Mouse (Mus musculus) kidney, postnatal 0 days (tissue): ENCODE measurements around the gene Macf1. TPM values are rescaled to one million over a fixed set of nuclear protein-coding genes. Genes with fewer than 3 reads are reported as not detected.
"Not testable (repeated sequence)": the region's sequence is repeated elsewhere in the genome, so short reads cannot be mapped to it uniquely, and the experiment has no call there.

Experiments used
- ATAC-seq: fragments of 200-750 bp; cut with Nextera tagmentation; replicated peaks from 2 replicates; pipeline ENCODE4 v1.8.0; 2017; ENCODE audit warnings: low read depth, moderate number of reproducible peaks, moderate TSS enrichment, moderate library complexity; ENCODE audit not compliant: low FRiP score
- DNase-seq: peaks from one replicate; pipeline ENCODE4 v3.0.0-alpha.2; 2016; ENCODE audit warnings: low spot score
- H3K27ac ChIP-seq: fragments of 300-500 bp; sonication (generic); 2 replicates; pipeline ENCODE4 v1.5.1; 2014; ENCODE audit warnings: mild to moderate bottlenecking
- H3K27me3 ChIP-seq: fragments of 300-500 bp; sonication (generic); 2 replicates; pipeline ENCODE4 v1.6.1; 2014; ENCODE audit warnings: low read length, mixed read lengths; ENCODE audit not compliant: insufficient read depth
- H3K36me3 ChIP-seq: fragments of 300-500 bp; sonication (generic); 2 replicates; pipeline ENCODE4 v1.6.1; 2014; ENCODE audit warnings: low read length, mixed read lengths; ENCODE audit not compliant: insufficient read depth
- H3K4me1 ChIP-seq: fragments of 300-500 bp; sonication (generic); replicated peaks from 2 replicates; pipeline ENCODE4 v1.6.1; 2014; ENCODE audit warnings: antibody characterized with exemption, low read length, mixed read lengths; ENCODE audit not compliant: insufficient read depth
- H3K4me2 ChIP-seq: fragments of 300-500 bp; sonication (generic); 2 replicates; pipeline ENCODE4 v1.6.1; 2014; ENCODE audit warnings: mild to moderate bottlenecking, low read length, moderate library complexity, mixed read lengths
- H3K4me3 ChIP-seq: fragments of 300-500 bp; sonication (generic); replicated peaks from 2 replicates; pipeline ENCODE4 v1.5.1; 2014; ENCODE audit warnings: low read depth, low read length
- H3K9ac ChIP-seq: fragments of 300-500 bp; sonication (generic); 2 replicates; pipeline ENCODE4 v1.6.1; 2014; ENCODE audit warnings: low read depth, low read length
- H3K9me3 ChIP-seq: fragments of 300-500 bp; sonication (generic); replicated peaks from 2 replicates; pipeline ENCODE4 v1.6.1; 2016; ENCODE audit warnings: low read length, inconsistent platforms, mixed read lengths
- CTCF ChIP-seq: IDR thresholded peaks from 2 replicates; pipeline ENCODE4 v1.5.1; 2016; ENCODE audit warnings: antibody characterized with exemption, low read depth, mild to moderate bottlenecking, moderate library complexity
- WGBS: fragments of 180-500 bp; shearing (Covaris S2); extraction: QIAGEN DNeasy Blood & Tissue Kit; methylation state at CpG from one replicate; pipeline ENCODE4 v1.1.7; 2014; 5-methylcytosine and 5-hydroxymethylcytosine counted together
- polyA plus RNA-seq: library from polyadenylated mRNA; unstranded; fragments of >200 nt; fragmentation: Nextera tagmentation; extraction: Ambion mirVana; gene quantifications from 2 replicates; pipeline ENCODE4 v1.2.1, GENCODE M21; 2015

Gene Macf1
- polyA plus RNA-seq, 1 experiment from 2014 or later, result 33.8 TPM

- DNase-seq (peak; percentile 16), ATAC-seq (no peak)
- Histone ChIP-seq H3K9ac (peak overlapping the region; percentile 39), H3K27me3 (peaks cover 20% of the 10 kb centered on the region), H3K4me2 (peak overlapping the region; percentile 87), H3K9me3 (no peaks in the 10 kb centered on the region), H3K4me1 (peaks cover 6% of the 10 kb centered on the region), H3K4me3 (peak overlapping the region; percentile 50), H3K27ac (no peak overlapping the region), H3K36me3 (no peaks in the 10 kb centered on the region)
- no peak for TF ChIP-seq CTCF
- 5% methylated on average over 6 of the region's 6 CpGs for WGBS
Observed at GRCm38 (mm10) chr4:123343471-123343789, 340.7 kb downstream of the Macf1 start.

GRCm38 (mm10) chr4:123342642-123343470 is 341.3 kb downstream of the Macf1 start, which contains the start of gene Bmp8a:
Gene Bmp8a, minus strand, starts transcription at chr4:123343252.
- Histone ChIP-seq H3K9me3 (no peaks in the 10 kb centered on the region), H3K9ac (peak within 1 kb of the TSS; percentile 39), H3K27me3 (peaks cover 20% of the 10 kb centered on the region), H3K27ac (no peak within 1 kb of the TSS), H3K4me2 (peak within 1 kb of the TSS; percentile 87), H3K36me3 (no peaks in the 10 kb centered on the region), H3K4me3 (peak within 1 kb of the TSS; percentile 50), H3K4me1 (peaks cover 6% of the 10 kb centered on the region)
- ATAC-seq (peak; percentile 88), DNase-seq (peak; percentile 80)
- WGBS, result under 1% methylated on average over 64 of the region's 65 CpGs
- no peak for TF ChIP-seq CTCF

- WGBS, result 3% methylated on average over 43 of the region's 43 CpGs
- TF ChIP-seq CTCF, result no peak
- no peaks in the 10 kb centered on the region for H3K9me3 ChIP-seq
- ATAC-seq, result peak; percentile 33
- peak overlapping the region; percentile 50 for H3K4me3 ChIP-seq
- peaks cover 6% of the 10 kb centered on the region for H3K4me1 ChIP-seq
- H3K36me3 ChIP-seq, result no peaks in the 10 kb centered on the region
- H3K9ac ChIP-seq, result peak overlapping the region; percentile 39; the same call in 1 of the 2 replicates
- DNase-seq, result no peak
- no peak overlapping the region for H3K27ac ChIP-seq
- H3K4me2 ChIP-seq, result peak overlapping the region; percentile 87
- peaks cover 20% of the 10 kb centered on the region for H3K27me3 ChIP-seq
Observed at GRCm38 (mm10) chr4:123342091-123342641, 342.0 kb downstream of the Macf1 start.

- H3K4me2 ChIP-seq, result no peak overlapping the region
- no peaks in the 10 kb centered on the region for H3K36me3 ChIP-seq
- H3K4me1 ChIP-seq, result peaks cover 6% of the 10 kb centered on the region
- H3K27ac ChIP-seq, result no peak overlapping the region
- ATAC-seq (no peak), DNase-seq (no peak)
- no peak overlapping the region for H3K4me3 ChIP-seq
- no peaks in the 10 kb centered on the region for H3K9me3 ChIP-seq
- H3K27me3 ChIP-seq, result peaks cover 20% of the 10 kb centered on the region
- H3K9ac ChIP-seq, result no peak overlapping the region
- 76% methylated on average over 5 of the region's 5 CpGs for WGBS
- TF ChIP-seq CTCF, result no peak
Observed at GRCm38 (mm10) chr4:123340232-123340631, 343.9 kb downstream of the Macf1 start.

- no peak overlapping the region for H3K9ac ChIP-seq
- ATAC-seq, result no peak
- H3K9me3 ChIP-seq, result no peaks in the 10 kb centered on the region
- no peak overlapping the region for H3K27ac ChIP-seq
- peaks cover 15% of the 10 kb centered on the region for H3K27me3 ChIP-seq
- H3K36me3 ChIP-seq, result no peaks in the 10 kb centered on the region
- no peak overlapping the region for H3K4me2 ChIP-seq
- WGBS, result 65% methylated on average over 4 of the region's 4 CpGs
- no peak for TF ChIP-seq CTCF
- DNase-seq, result no peak
- H3K4me3 ChIP-seq, result no peak overlapping the region
- peaks cover 6% of the 10 kb centered on the region for H3K4me1 ChIP-seq
Observed at GRCm38 (mm10) chr4:123337693-123338092, 346.5 kb downstream of the Macf1 start.

- Histone ChIP-seq H3K4me1 (no peaks in the 10 kb centered on the region), H3K27me3 (no peaks in the 10 kb centered on the region), H3K27ac (no peak overlapping the region), H3K36me3 (no peaks in the 10 kb centered on the region), H3K9me3 (no peaks in the 10 kb centered on the region), H3K4me3 (no peak overlapping the region), H3K9ac (no peak overlapping the region), H3K4me2 (no peak overlapping the region)
- 68% methylated on average over 14 of the region's 14 CpGs for WGBS
- ATAC-seq (no peak), DNase-seq (no peak)
- TF ChIP-seq CTCF, result no peak
Observed at GRCm38 (mm10) chr4:123335796-123336585, 348.2 kb downstream of the Macf1 start.

GRCm38 (mm10) chr4:123335244-123335643 is 348.9 kb downstream of the Macf1 start:
- not testable (repeated sequence) for H3K36me3 ChIP-seq, H3K27me3 ChIP-seq, H3K27ac ChIP-seq, H3K9ac ChIP-seq, H3K4me2 ChIP-seq, H3K4me3 ChIP-seq, ATAC-seq, H3K9me3 ChIP-seq, DNase-seq, H3K4me1 ChIP-seq
- 79% methylated on average over 10 of the region's 10 CpGs for WGBS
